Mouse (Mus musculus) heart, embryonic 14.5 days (tissue): ENCODE results near the gene Mier2. TPM values are rescaled to one million over a fixed set of nuclear protein-coding genes. Genes with fewer than 3 reads are reported as not detected.

Experiments used
- ATAC-seq: fragments of 200-750 bp; cut with Nextera tagmentation; 2 replicates; pipeline ENCODE4 v1.8.0; 2017; ENCODE audit warnings: low read depth, moderate TSS enrichment; ENCODE audit not compliant: insufficient number of reproducible peaks, insufficient read depth, low FRiP score
- H3K27ac ChIP-seq, 2 experiments: fragments of 200-500 bp in 1 of 2; fragments of 300-500 bp in 1 of 2; sonication (generic) in 1 of 2; replicated peaks in 1 of 2; 2 replicates each; pipeline ENCODE4 v1.5.1; 2012 to 2014; ENCODE audit warnings: low read depth in 2 of 2, low read length in 2 of 2, control low read depth in 1 of 2, mild to moderate bottlenecking in 1 of 2, mixed read lengths in 1 of 2; ENCODE audit not compliant: control insufficient read depth in 1 of 2, insufficient read depth in 1 of 2
- H3K27me3 ChIP-seq: fragments of 300-500 bp; sonication (generic); 2 replicates; pipeline ENCODE4 v1.6.1; 2014; ENCODE audit warnings: mild to moderate bottlenecking, low read length, control low read depth; ENCODE audit not compliant: control insufficient read depth, insufficient read depth
- H3K36me3 ChIP-seq: fragments of 300-500 bp; sonication (generic); 2 replicates; pipeline ENCODE4 v1.6.1; 2014; ENCODE audit warnings: mild to moderate bottlenecking, control low read depth, low read length, mixed read lengths; ENCODE audit not compliant: control insufficient read depth, insufficient read depth
- H3K4me1 ChIP-seq, 2 experiments: fragments of 200-500 bp in 1 of 2; fragments of 300-500 bp in 1 of 2; sonication (generic) in 1 of 2; 2 replicates each; pipeline ENCODE4 v1.6.1; 2012 to 2014; ENCODE audit warnings: low read length in 2 of 2, control low read depth in 1 of 2, mixed read lengths in 1 of 2; ENCODE audit not compliant: control insufficient read depth in 2 of 2, insufficient read depth in 2 of 2
- H3K4me2 ChIP-seq: fragments of 300-500 bp; sonication (generic); 2 replicates; pipeline ENCODE4 v1.6.1; 2014; ENCODE audit warnings: mild to moderate bottlenecking, low read length
- H3K4me3 ChIP-seq, 2 experiments: fragments of 200-500 bp in 1 of 2; fragments of 300-500 bp in 1 of 2; sonication (generic) in 1 of 2; 2 replicates each; pipeline ENCODE4 v1.5.1; 2012 to 2014; ENCODE audit warnings: low read length in 2 of 2, mild to moderate bottlenecking in 2 of 2, control low read depth in 1 of 2, low read depth in 1 of 2, moderate library complexity in 1 of 2; ENCODE audit not compliant: control insufficient read depth in 1 of 2, insufficient read depth in 1 of 2
- H3K9ac ChIP-seq: fragments of 300-500 bp; sonication (generic); 2 replicates; pipeline ENCODE4 v1.6.1; 2014; ENCODE audit warnings: mild to moderate bottlenecking, low read length
- H3K9me3 ChIP-seq: fragments of 300-500 bp; sonication (generic); 2 replicates; pipeline ENCODE4 v1.6.1; 2016; ENCODE audit warnings: low read length, control low read depth; ENCODE audit not compliant: control insufficient read depth
- WGBS: fragments of 180-500 bp; shearing (Covaris S2); extraction: QIAGEN DNeasy Blood & Tissue Kit; methylation state at CpG from one replicate; pipeline ENCODE4 v1.1.7; 2014; 5-methylcytosine and 5-hydroxymethylcytosine counted together
- polyA plus RNA-seq: library from polyadenylated mRNA; unstranded; fragments of >200 nt; fragmentation: Nextera tagmentation; extraction: Ambion mirVana; gene quantifications from 2 replicates; pipeline ENCODE4 v1.2.1, GENCODE M21; 2014

Mier2 gene
- polyA plus RNA-seq, 1 experiment from 2014 or later, result 30.6 TPM

DNA sequence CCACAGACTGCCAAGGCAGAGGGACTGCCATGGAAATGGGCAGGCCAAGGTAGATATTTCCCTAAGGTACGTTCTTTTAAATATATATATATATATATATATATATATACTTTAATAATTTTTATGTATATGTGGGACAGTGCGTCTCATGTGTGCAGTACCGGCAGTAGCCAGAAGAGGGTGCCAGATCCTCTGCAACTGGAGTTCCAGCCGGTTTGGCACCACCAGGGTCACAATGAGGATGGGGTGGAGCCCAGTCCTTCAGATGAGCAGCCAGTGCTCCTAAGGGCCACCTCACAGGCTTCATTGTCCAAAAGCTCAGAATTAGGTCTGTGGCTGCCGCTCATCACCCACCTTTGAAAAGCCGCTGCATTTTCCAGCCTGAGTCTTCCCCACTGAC, 25.8 kb upstream of the Mier2 start:
- Histone ChIP-seq H3K27ac (no peak overlapping the region), H3K4me1 (no peaks in the 10 kb centered on the region), H3K36me3 (no peaks in the 10 kb centered on the region), H3K9ac (no peak overlapping the region), H3K27me3 (no peaks in the 10 kb centered on the region; the same call in 1 of the 2 replicates), H3K4me3 (no peak overlapping the region), H3K4me2 (no peak overlapping the region), H3K9me3 (0 out of 2 replicates have a peak, but pooled peaks cover 3% of the 10 kb centered on the region)
- ATAC-seq, result no peak
- 48% methylated on average over 6 of the region's 6 CpGs for WGBS

DNA sequence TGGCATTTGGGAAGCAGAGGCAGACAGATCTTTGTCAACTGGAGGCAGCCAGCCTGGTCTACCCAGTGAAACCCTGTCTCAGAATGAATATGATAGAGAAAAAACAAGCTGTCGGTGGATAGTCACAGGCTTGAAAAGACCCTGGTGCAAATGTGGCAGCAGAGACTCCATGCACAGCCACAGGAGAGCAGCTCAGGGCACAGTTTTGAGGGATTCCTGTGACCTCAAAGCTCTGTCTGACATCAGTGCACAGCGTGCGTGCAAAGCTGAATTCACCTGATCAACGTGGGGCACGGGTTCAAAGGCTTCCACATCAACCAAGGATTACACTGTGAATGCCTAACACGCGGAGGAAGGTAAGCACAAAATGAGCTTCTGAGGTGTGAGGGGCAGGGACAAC, 25.4 kb upstream of the Mier2 start:
- WGBS, result 69% methylated on average over 7 of the region's 7 CpGs
- H3K36me3 ChIP-seq, result no peaks in the 10 kb centered on the region
- ATAC-seq, result no peak
- no peak overlapping the region for H3K27ac ChIP-seq
- no peaks in the 10 kb centered on the region; the same call in 1 of the 2 replicates for H3K27me3 ChIP-seq
- H3K4me2 ChIP-seq, result no peak overlapping the region
- no peaks in the 10 kb centered on the region for H3K4me1 ChIP-seq
- H3K9me3 ChIP-seq, result 0 out of 2 replicates have a peak, but pooled peaks cover 3% of the 10 kb centered on the region
- no peak overlapping the region for H3K9ac ChIP-seq
- no peak overlapping the region for H3K4me3 ChIP-seq

DNA sequence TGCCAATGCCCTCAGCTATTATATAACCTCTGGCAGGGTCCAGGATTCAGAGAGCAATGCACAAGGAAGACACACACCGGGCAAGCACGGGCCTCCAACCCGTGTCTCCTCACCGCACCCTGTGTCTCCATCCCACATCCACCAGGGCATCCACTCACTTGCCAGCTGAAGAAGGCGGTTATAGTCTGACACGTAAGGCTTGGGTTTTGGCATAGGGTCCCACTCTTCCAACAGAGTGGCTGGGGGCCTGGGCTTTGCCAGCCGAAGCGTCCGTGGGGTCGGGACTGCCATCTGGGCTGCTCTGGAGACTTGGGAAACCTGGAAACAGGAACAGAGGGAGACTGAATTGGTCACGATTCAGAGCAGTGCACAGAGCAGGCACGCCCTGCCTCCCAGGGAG, 24.8 kb upstream of the Mier2 start:
- Histone ChIP-seq H3K4me2 (no peak overlapping the region), H3K4me3 (no peak overlapping the region), H3K27ac (no peak overlapping the region), H3K9me3 (0 out of 2 replicates have a peak, but pooled peaks cover 3% of the 10 kb centered on the region), H3K27me3 (no peaks in the 10 kb centered on the region; the same call in 1 of the 2 replicates), H3K4me1 (no peaks in the 10 kb centered on the region), H3K36me3 (no peaks in the 10 kb centered on the region), H3K9ac (no peak overlapping the region)
- ATAC-seq, result no peak
- 72% methylated on average over 12 of the region's 12 CpGs for WGBS

DNA sequence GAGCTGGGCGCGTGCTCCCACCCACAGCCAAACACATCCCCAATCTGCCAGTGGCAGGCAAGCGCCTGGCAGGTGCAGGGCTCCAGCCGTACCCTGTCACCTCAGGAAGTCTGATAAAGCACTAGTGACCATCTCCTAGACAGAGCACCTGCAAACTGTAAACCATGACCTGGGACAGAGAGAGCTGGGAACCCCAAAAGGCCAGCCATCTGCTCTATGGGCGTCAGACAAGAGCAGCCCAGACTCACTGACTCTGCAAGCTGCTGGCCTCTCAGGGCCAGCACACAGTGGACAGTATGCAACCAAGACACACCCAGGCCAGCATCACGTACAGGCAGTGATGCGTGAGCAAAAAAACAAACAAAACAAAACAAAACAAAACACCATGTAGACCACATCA, 23.9 kb upstream of the Mier2 start:
- ATAC-seq, result no peak
- whole genome bisulfite sequencing, result 68% methylated on average over 7 of the region's 7 CpGs
- Histone ChIP-seq H3K27me3 (no peaks in the 10 kb centered on the region; the same call in 1 of the 2 replicates), H3K36me3 (no peaks in the 10 kb centered on the region), H3K9ac (no peak overlapping the region), H3K4me2 (no peak overlapping the region), H3K27ac (no peak overlapping the region), H3K4me1 (no peaks in the 10 kb centered on the region), H3K9me3 (0 out of 2 replicates have a peak, but pooled peaks cover 3% of the 10 kb centered on the region), H3K4me3 (no peak overlapping the region)

DNA sequence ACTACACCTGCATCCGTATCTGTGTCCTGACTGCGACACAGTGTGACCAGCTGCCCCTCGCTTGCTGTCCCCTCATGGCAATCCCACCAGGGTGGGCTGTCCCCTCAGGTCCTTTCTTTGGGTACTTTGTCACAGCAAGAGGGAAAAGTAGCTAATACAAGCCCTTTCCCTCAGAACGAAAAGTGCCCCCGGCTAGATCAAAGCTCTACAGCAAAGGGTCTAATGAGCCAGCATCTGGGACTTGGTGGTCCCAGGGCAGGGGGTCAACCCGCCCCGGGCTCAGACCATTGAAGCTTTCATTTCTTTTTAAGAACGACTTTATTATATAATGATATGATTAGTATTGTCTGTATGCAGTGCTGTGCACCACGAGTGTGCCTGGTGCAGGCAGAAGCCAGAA, 23.3 kb upstream of the Mier2 start:
- 0 out of 2 replicates have a peak, but pooled peaks cover 3% of the 10 kb centered on the region for H3K9me3 ChIP-seq
- WGBS, result 70% methylated on average over 9 of the region's 9 CpGs
- no peak overlapping the region for H3K4me2 ChIP-seq
- no peak overlapping the region for H3K4me3 ChIP-seq
- no peaks in the 10 kb centered on the region; the same call in 1 of the 2 replicates for H3K27me3 ChIP-seq
- H3K36me3 ChIP-seq, result no peaks in the 10 kb centered on the region
- no peak overlapping the region for H3K9ac ChIP-seq
- H3K27ac ChIP-seq, result no peak overlapping the region
- no peaks in the 10 kb centered on the region for H3K4me1 ChIP-seq
- no peak for ATAC-seq

DNA sequence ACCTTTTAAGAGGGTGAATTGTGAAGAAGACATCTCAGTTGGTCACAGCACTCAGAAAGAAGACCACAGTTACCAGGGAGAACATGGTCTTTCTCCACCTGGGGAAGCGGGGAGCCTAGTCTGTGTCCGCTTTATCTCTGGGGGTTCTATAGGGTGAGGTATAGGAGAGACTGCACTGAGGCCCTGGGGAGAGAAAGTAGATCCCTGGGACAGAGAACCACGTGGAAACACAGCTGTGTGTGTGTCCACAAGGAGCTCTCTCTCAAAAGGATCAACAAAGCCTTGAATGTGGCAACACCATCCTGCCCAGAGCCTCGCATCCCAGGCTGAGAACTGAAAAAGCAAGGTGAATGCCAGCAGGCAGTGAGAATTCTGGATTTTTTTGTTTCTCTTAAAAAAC, 22.4 kb upstream of the Mier2 start:
- Histone ChIP-seq H3K4me2 (no peak overlapping the region), H3K27ac (no peak overlapping the region)

DNA sequence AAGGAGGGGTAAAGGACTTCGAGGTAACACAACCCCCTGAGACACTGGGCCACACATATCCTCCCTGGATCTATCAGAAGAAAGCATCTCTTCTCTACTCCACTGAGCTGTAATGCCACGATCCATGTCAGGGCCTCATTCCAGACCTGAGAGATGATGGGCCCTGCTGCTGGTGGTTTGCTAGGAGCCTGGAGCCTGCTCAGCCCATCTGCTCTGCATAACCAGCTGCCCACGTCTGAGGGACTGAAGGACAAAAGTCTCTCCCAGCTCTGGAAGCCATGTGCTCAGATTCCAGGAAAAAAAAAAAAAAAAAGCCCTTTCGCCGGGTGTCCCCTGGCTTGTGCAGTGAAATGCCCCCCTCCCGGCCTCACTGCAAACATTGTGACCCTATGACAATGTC, 20.8 kb upstream of the Mier2 start:
- no peaks in the 10 kb centered on the region for H3K4me1 ChIP-seq
- no peak for ATAC-seq
- no peak overlapping the region for H3K9ac ChIP-seq
- no peak overlapping the region for H3K4me3 ChIP-seq
- 80% methylated on average over 6 of the region's 6 CpGs for WGBS
- no peak overlapping the region for H3K27ac ChIP-seq
- no peak overlapping the region for H3K4me2 ChIP-seq
- H3K36me3 ChIP-seq, result no peaks in the 10 kb centered on the region
- H3K9me3 ChIP-seq, result no peaks in the 10 kb centered on the region
- H3K27me3 ChIP-seq, result no peaks in the 10 kb centered on the region; the same call in 1 of the 2 replicates

More for the DNA sequence above, 22.4 kb upstream of the Mier2 start:
- Histone ChIP-seq H3K9me3 (0 out of 2 replicates have a peak, but pooled peaks cover 3% of the 10 kb centered on the region), H3K27me3 (no peaks in the 10 kb centered on the region; the same call in 1 of the 2 replicates), H3K9ac (no peak overlapping the region), H3K4me3 (no peak overlapping the region), H3K36me3 (no peaks in the 10 kb centered on the region), H3K4me1 (no peaks in the 10 kb centered on the region)
- no peak for ATAC-seq
- 70% methylated on average over 4 of the region's 4 CpGs for WGBS

DNA sequence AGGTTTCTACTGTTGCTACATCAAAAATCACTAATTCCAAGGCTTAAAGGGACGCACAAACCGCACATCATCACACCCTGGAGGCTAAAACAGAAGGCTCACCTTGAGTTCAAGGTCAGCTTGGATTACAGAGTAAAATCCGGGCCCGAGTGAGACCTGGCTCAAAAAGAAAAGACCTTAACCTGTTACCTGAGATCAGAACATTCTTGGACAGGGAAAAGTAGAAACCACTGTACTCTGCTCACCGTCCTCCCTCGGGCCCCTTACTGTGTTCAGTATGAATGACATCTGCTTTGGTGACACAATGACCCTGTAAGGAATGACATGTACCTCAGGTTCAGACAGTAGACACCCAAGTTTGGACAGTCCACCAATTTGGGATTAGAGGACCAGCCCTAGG, 19.8 kb upstream of the Mier2 start:
- Histone ChIP-seq H3K27ac (no peak overlapping the region), H3K9ac (no peak overlapping the region), H3K4me1 (no peaks in the 10 kb centered on the region), H3K27me3 (no peaks in the 10 kb centered on the region), H3K9me3 (no peaks in the 10 kb centered on the region), H3K4me3 (no peak overlapping the region), H3K4me2 (no peak overlapping the region), H3K36me3 (no peaks in the 10 kb centered on the region)
- 88% methylated on average over 6 of the region's 6 CpGs for WGBS
- no peak for ATAC-seq
